Comparison of ENCODE assay signal across 41 mouse cellular contexts in genomic region chr4:115596824-115597336, GRCm38 (mm10). TPM values are rescaled to one million over a fixed set of nuclear protein-coding genes. Genes with fewer than 3 reads are reported as not detected.
"Had no signal": no experiment of that assay in that cellular context is flagged by ENCODE, and none has a peak within 500 bp of the region (broad histone marks: within the 10 kb centered on the region; RNA-seq: fewer than 3 reads in every experiment).

No protein-coding gene starts in this region.

- DNase-seq: gastrocnemius, adult 2 months; gastrocnemius, postnatal 10 days; gastrocnemius, postnatal 25 days; heart, adult 18-20 months; heart, postnatal 14 days; heart, postnatal 36 days; kidney, adult 11 months; kidney, adult 2 months; kidney, postnatal 14 days; kidney, postnatal 36 days; layer of hippocampus, adult 9-11 months; layer of hippocampus, postnatal 36 days; left cerebral cortex, postnatal 4 days had no signal

- H3K4me2 ChIP-seq: heart, embryonic 11.5 days; heart, embryonic 13.5 days; heart, embryonic 15.5 days; hindbrain, embryonic 13.5 days; hindbrain, embryonic 15.5 days; limb, embryonic 13.5 days; limb, embryonic 15.5 days had no signal

- H3K4me3 ChIP-seq: gastrocnemius, adult 2 months; heart, embryonic 13.5 days; heart, embryonic 15.5 days; hindbrain, embryonic 13.5 days; hindbrain, embryonic 15.5 days; limb, embryonic 13.5 days; limb, embryonic 15.5 days had no signal

- H3K4me1 ChIP-seq: heart, embryonic 13.5 days; heart, embryonic 15.5 days; hindbrain, embryonic 13.5 days; hindbrain, embryonic 15.5 days; limb, embryonic 13.5 days; limb, embryonic 15.5 days had no signal

- ATAC-seq: hindbrain, postnatal 0 days; intestine, embryonic 16.5 days had no signal

- H3K9ac ChIP-seq: heart, embryonic 13.5 days; heart, embryonic 15.5 days; hindbrain, embryonic 13.5 days; hindbrain, embryonic 15.5 days; limb, embryonic 13.5 days; limb, embryonic 15.5 days had no signal

- H3K9me3 ChIP-seq: heart, embryonic 13.5 days; heart, embryonic 15.5 days; hindbrain, embryonic 13.5 days; hindbrain, embryonic 15.5 days; limb, embryonic 13.5 days; limb, embryonic 15.5 days had no signal

- H3K27ac ChIP-seq: gastrocnemius, adult 2 months; heart, embryonic 13.5 days; heart, embryonic 15.5 days; hindbrain, embryonic 13.5 days; hindbrain, embryonic 15.5 days; hindbrain, postnatal 0 days; kidney, postnatal 0 days; limb, embryonic 13.5 days; limb, embryonic 15.5 days had no signal

- H3K27me3 ChIP-seq: heart, embryonic 13.5 days; heart, embryonic 15.5 days; hindbrain, embryonic 13.5 days; hindbrain, embryonic 15.5 days; limb, embryonic 13.5 days; limb, embryonic 15.5 days had no signal

- H3K36me3 ChIP-seq: heart, embryonic 13.5 days; heart, embryonic 15.5 days; hindbrain, embryonic 13.5 days; hindbrain, embryonic 15.5 days; limb, embryonic 13.5 days; limb, embryonic 15.5 days had no signal

RNA-seq across cellular contexts. Expression of gene Cyp4a32, which starts 3.9 kb away (rescaled TPM):
- total RNA-seq: gastrocnemius, adult 2 months; gastrocnemius, postnatal 10 days; gastrocnemius, postnatal 25 days; gastrocnemius, postnatal 4 days; granulocyte monocyte progenitor cell, adult 5-6 weeks; heart, adult 18-20 months; heart, adult 8-10 months; heart, postnatal 14 days; heart, postnatal 36 days; hematopoietic stem cell, adult 5-6 weeks; hindbrain, postnatal 0 days; layer of hippocampus, adult 18-20 months; layer of hippocampus, adult 8-10 months; layer of hippocampus, postnatal 14 days; layer of hippocampus, postnatal 36 days; left cerebral cortex, adult 18-20 months; left cerebral cortex, adult 8-10 months; left cerebral cortex, postnatal 10 days; left cerebral cortex, postnatal 25 days; left cerebral cortex, postnatal 4 days had no signal
- polyA plus RNA-seq: frontal cortex, adult 2 months; heart, embryonic 11.5 days; heart, embryonic 13.5 days; heart, embryonic 15.5 days; heart, postnatal 0 days; hindbrain, embryonic 11.5 days; hindbrain, embryonic 13.5 days; hindbrain, embryonic 15.5 days; hindbrain, postnatal 0 days; intestine, embryonic 14.5 days; intestine, embryonic 16.5 days; kidney, embryonic 14.5 days; large intestine, adult 2 months; limb, embryonic 11.5 days; limb, embryonic 13.5 days; limb, embryonic 15.5 days had no signal

RNA-seq across cellular contexts. Expression of gene Cyp4a31, which starts 33.4 kb away (rescaled TPM):
- total RNA-seq: gastrocnemius, adult 2 months; gastrocnemius, postnatal 10 days; gastrocnemius, postnatal 25 days; gastrocnemius, postnatal 4 days; granulocyte monocyte progenitor cell, adult 5-6 weeks; heart, adult 18-20 months; heart, adult 8-10 months; heart, postnatal 14 days; heart, postnatal 36 days; hematopoietic stem cell, adult 5-6 weeks; hindbrain, postnatal 0 days; layer of hippocampus, adult 18-20 months; layer of hippocampus, adult 8-10 months; layer of hippocampus, postnatal 14 days; layer of hippocampus, postnatal 36 days; left cerebral cortex, adult 18-20 months; left cerebral cortex, adult 8-10 months; left cerebral cortex, postnatal 10 days; left cerebral cortex, postnatal 25 days; left cerebral cortex, postnatal 4 days had no signal
- polyA plus RNA-seq: frontal cortex, adult 2 months; heart, embryonic 11.5 days; heart, embryonic 13.5 days; heart, embryonic 15.5 days; heart, postnatal 0 days; hindbrain, embryonic 11.5 days; hindbrain, embryonic 13.5 days; hindbrain, embryonic 15.5 days; hindbrain, postnatal 0 days; intestine, embryonic 14.5 days; intestine, embryonic 16.5 days; large intestine, adult 2 months; limb, embryonic 11.5 days; limb, embryonic 13.5 days; limb, embryonic 15.5 days had no signal

RNA-seq across cellular contexts. Expression of gene Cyp4b1, which starts 50.6 kb away (rescaled TPM):
- total RNA-seq: granulocyte monocyte progenitor cell, adult 5-6 weeks had no signal
- polyA plus RNA-seq: hindbrain, embryonic 11.5 days; limb, embryonic 11.5 days had no signal
